Mouse (Mus musculus) G1E (cell line): ENCODE measurements around the gene Slc35d2. TPM values are rescaled to one million over a fixed set of nuclear protein-coding genes. Genes with fewer than 3 reads are reported as not detected.

Experiments used
- ATAC-seq: 2 replicates; pipeline ENCODE4 v1.8.0; 2016; ENCODE audit warnings: mild to moderate bottlenecking; ENCODE audit not compliant: insufficient number of reproducible peaks, poor library complexity, low FRiP score, severe bottlenecking; ENCODE audit errors: extremely low read depth
- DNase-seq: peaks from one replicate; pipeline ENCODE4 v3.0.0; 2012; ENCODE audit warnings: low spot score
- H3K27me3 ChIP-seq: 2 replicates; pipeline ENCODE4 v1.6.1; 2012; ENCODE audit warnings: mild to moderate bottlenecking, low read length, inconsistent platforms; ENCODE audit not compliant: insufficient read depth
- H3K36me3 ChIP-seq: replicated peaks from 2 replicates; pipeline ENCODE3; 2012; ENCODE audit warnings: mild to moderate bottlenecking, inconsistent platforms
- H3K4me1 ChIP-seq: 2 replicates; pipeline ENCODE4 v1.6.1; 2012; ENCODE audit warnings: low read depth, low read length, inconsistent platforms, mixed read lengths; ENCODE audit not compliant: insufficient read depth
- H3K4me3 ChIP-seq: 2 replicates; pipeline ENCODE4 v1.5.1; 2012; ENCODE audit warnings: low read depth, mild to moderate bottlenecking, inconsistent platforms, low read length, moderate library complexity, mixed read lengths
- H3K9me3 ChIP-seq: replicated peaks from 2 replicates; pipeline ENCODE4 v1.6.1; 2012; ENCODE audit warnings: inconsistent platforms
- CTCF ChIP-seq: IDR thresholded peaks from 2 replicates; pipeline ENCODE4 v1.5.1; 2012; ENCODE audit warnings: low read depth, low read length, inconsistent platforms, mixed read lengths
- GATA1 ChIP-seq: IDR thresholded peaks from 2 replicates; pipeline ENCODE4 v1.6.1; 2012; ENCODE audit warnings: borderline replicate concordance, low read length, inconsistent platforms, mixed read lengths
- GATA2 ChIP-seq: IDR thresholded peaks from 2 replicates; pipeline ENCODE4 v1.6.1; 2012; ENCODE audit warnings: low read depth, low read length, inconsistent platforms, borderline replicate concordance
- POLR2AphosphoS5 ChIP-seq: IDR thresholded peaks from 2 replicates; pipeline ENCODE4 v1.6.1; 2012; ENCODE audit warnings: low read depth, low read length, inconsistent platforms; ENCODE audit not compliant: insufficient replicate concordance
- TAL1 ChIP-seq: conservative IDR thresholded peaks from 2 replicates; pipeline ENCODE4 v1.6.1; 2012; ENCODE audit warnings: low read depth, low read length, inconsistent platforms, mixed read lengths
- polyA plus RNA-seq: library from polyadenylated mRNA; stranded (reverse); fragments of >175 nt; gene quantifications from 2 replicates; pipeline ENCODE4 v1.2.3, GENCODE M21; 2012
- total RNA-seq, 2 experiments: library from RNA; stranded (forward) in 1 of 2; stranded (reverse) in 1 of 2; fragments of 200-1000 nt in 1 of 2; fragments of >200 nt in 1 of 2; fragmentation: Nextera tagmentation in 1 of 2; gene quantifications; 2 replicates each; pipeline ENCODE4 v1.2.3; 2014 to 2017

Slc35d2 gene
- total RNA-seq (2014; fragmentation: Nextera tagmentation) (not detected in 2 replicates), total RNA-seq (2017) (0.11 TPM in 1 of 2 replicates, not detected in the other), polyA plus RNA-seq (not detected in 2 replicates)

DNA sequence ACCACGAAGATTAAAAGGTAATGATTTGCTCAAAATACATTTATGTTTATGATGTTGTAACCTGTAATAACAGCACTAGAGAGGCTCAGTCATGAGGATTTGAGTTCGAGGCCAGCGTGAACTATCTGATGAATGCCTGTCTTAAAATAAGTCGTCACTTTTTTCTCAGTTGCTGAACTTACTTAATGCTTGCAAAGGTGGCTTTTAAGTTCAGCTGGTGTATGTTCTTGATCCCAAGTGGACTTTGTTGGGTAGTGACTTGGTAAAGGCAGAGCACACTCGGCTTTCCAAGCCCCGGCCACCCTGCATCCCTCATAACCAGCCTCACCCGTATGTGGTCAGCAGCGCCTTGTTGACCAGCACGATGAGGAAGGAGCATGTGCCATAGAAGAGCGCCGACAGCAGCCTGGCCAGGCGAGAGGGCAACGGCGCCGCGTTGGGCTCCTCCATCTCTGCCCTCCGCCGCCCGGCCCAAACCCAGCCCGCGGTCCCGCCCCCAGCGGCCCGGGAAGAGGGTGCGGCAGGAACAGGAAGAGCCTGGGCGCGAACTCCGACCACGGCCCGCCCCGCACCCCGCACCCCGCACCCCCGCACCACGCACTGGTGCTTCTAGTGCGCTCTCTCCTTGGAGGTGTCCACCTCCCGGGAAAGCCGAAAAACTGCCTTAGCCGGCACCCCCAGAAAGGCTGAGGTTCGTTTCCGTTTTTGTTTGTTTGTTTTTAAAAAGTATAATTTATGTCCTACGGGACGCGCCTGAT is at the start of gene Slc35d2:
Slc35d2 (minus strand) TSS at position 511 of the 758 bp plus-strand sequence.
- Histone ChIP-seq H3K4me1 (no peaks in the 10 kb centered on the region), H3K36me3 (peaks cover 46% of the 10 kb centered on the region), H3K9me3 (no peaks in the 10 kb centered on the region), H3K27me3 (0 out of 2 replicates have a peak, but pooled peaks cover 3% of the 10 kb centered on the region), H3K4me3 (no peak within 1 kb of the TSS)
- DNase-seq (no peak), ATAC-seq (no peak)
- TF ChIP-seq GATA2 = no peak
- no peak for TF ChIP-seq POLR2AphosphoS5
- TF ChIP-seq CTCF = no peak
- TF ChIP-seq TAL1 = no peak

DNA sequence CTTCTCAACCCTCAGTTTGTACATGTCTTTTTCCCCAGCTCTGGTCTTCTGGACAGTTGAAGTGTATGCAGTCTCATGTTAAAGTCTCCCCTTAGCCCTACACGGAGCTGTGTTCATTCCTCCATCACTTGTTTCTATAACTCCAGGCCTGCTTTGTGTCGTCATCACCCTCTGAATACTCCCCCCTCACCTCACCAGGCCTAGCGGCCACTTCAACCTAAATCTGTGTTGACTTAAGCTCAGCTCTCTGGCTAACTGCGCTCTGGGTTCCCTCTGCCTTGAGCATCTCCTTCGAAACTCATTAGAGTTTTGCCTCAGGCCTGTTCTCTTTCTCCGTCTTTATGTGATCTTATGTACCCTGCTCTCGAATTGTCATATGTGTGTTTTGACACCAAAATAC is 48.8 kb upstream of the Slc35d2 start:
- Histone ChIP-seq H3K9me3 (no peaks in the 10 kb centered on the region), H3K4me1 (no peaks in the 10 kb centered on the region), H3K4me3 (no peak overlapping the region), H3K36me3 (peaks cover 59% of the 10 kb centered on the region), H3K27me3 (no peaks in the 10 kb centered on the region)
- no peak for DNase-seq
- no peak for TF ChIP-seq GATA2
- TF ChIP-seq CTCF = no peak
- TF ChIP-seq GATA1 = no peak
- no peak for TF ChIP-seq POLR2AphosphoS5
- no peak for TF ChIP-seq TAL1
- no peak for ATAC-seq

DNA sequence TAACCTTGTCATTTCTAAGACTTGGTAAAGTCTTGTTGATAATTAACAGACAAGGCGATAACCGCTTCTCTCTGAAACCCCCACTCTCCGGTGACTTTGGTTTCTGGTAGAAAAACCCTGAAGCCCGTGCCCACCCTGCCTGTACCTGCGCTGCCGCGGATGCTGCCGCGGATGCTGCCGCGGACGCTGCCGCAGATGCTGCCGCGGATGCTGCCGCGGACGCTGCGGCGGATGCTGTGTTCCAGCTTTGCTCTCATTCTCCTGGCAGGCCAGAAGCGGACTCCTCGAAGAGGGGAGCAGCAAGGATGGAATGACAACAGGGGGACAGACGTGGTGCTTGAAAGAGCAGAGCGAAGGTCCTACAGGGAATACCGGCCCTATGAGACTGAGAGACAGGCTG is 40.6 kb upstream of the Slc35d2 start:
- Histone ChIP-seq H3K36me3 (peaks cover 45% of the 10 kb centered on the region), H3K4me3 (no peak overlapping the region), H3K9me3 (no peaks in the 10 kb centered on the region), H3K27me3 (no peaks in the 10 kb centered on the region), H3K4me1 (peaks cover 26% of the 10 kb centered on the region)
- no peak for TF ChIP-seq GATA2
- no peak for TF ChIP-seq CTCF
- no peak for TF ChIP-seq TAL1
- no peak for TF ChIP-seq POLR2AphosphoS5
- no peak for TF ChIP-seq GATA1
- DNase-seq (no peak), ATAC-seq (no peak)

DNA sequence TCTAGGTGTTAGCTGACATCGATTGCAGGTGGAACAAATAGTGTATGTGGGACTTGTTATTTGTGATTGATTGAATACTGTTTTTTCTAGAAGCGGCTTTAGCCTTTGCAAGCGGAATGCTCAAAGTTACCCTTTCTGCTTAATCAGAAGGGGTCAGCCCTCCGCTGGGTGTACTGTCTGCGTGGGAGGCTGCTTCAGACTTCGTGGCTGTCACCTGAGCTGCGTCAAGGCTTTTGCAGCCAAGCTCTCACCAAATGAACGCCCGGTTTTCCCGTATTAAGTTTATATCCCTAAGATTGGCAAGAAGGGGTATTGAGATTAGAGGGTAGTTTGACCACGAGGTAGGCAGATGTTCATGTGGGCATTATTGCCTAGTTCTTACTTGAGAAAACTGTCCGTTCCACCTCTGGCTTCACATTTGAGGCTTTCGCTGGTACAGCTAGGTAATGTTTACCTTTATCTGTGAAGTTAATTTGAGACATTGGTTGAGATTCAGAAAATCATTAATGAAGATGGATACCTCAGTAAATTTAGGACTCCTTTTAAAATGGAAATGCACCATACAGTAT is 34.1 kb upstream of the Slc35d2 start:
- Histone ChIP-seq H3K4me1 (peaks cover 52% of the 10 kb centered on the region), H3K36me3 (peaks cover 5% of the 10 kb centered on the region), H3K27me3 (no peaks in the 10 kb centered on the region), H3K4me3 (peak overlapping the region; percentile 86), H3K9me3 (no peaks in the 10 kb centered on the region)
- ATAC-seq (no peak), DNase-seq (peak; percentile 9)
- no peak for TF ChIP-seq TAL1
- TF ChIP-seq GATA2 = no peak
- no peak for TF ChIP-seq POLR2AphosphoS5

DNA sequence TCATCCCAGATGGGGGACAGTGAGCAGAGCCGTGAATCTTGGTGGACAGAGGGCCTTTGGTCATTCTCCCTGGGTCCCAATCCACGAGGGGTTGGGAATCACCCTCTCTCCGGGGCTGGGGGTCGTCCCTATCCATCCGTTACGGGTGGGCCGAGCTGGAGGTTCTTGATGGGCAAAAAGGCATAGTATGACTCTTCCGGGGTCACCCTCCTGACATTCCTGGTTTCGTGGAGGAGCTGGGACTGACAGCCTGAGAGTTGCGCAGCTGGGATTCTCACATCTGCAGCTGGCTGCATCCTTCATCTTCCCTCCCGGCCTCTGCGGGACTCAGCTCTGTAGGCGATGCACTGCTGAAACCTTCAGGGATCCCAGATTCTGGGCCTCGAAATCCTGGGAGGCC is 33.5 kb upstream of the Slc35d2 start:
- Histone ChIP-seq H3K36me3 (peaks cover 5% of the 10 kb centered on the region), H3K27me3 (no peaks in the 10 kb centered on the region), H3K9me3 (no peaks in the 10 kb centered on the region), H3K4me3 (peak overlapping the region; percentile 86), H3K4me1 (peaks cover 48% of the 10 kb centered on the region)
- DNase-seq (peak; percentile 6), ATAC-seq (no peak)
- TF ChIP-seq GATA2 = no peak

DNA sequence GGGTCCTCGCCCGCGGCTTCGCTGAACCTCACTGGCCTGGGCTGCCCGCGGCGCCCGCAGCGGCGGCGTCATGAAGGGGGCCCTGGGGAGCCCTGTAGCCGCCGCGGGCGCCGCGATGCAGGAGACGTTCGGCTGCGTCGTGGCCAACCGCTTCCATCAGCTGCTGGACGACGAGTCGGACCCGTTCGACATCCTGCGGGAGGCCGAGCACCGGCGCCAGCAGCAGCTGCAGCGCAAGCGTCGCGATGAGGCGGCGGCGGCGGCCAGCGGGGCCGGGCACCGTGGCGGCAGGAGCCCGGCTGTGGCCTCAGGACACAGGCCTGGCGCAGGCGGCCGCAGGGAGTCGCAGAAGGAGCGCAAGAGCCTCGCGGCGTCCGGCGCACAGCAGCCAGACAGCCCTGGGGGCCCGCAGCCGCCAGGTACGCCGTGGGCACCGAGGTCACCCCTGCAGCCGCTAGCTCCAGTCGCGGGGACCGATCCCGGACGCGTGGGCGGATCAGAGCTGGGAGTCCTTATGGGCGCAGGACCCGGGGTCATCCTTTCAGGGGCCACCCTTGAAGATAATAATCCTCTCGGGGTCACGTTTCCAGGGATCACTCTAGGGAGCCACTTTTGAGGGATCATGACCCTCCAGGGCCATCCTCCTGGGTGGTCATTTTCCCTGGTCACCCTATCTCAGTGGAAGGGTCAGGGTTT is 32.9 kb upstream of the Slc35d2 start:
- DNase-seq (peak; percentile 38), ATAC-seq (no peak)
- TF ChIP-seq TAL1 (no peak), POLR2AphosphoS5 (no peak), GATA1 (no peak), CTCF (no peak), GATA2 (no peak)
- Histone ChIP-seq H3K27me3 (no peaks in the 10 kb centered on the region), H3K9me3 (no peaks in the 10 kb centered on the region), H3K4me3 (peak overlapping the region; percentile 86), H3K36me3 (peaks cover 5% of the 10 kb centered on the region), H3K4me1 (peaks cover 44% of the 10 kb centered on the region)
